Mouse (Mus musculus) cerebellum, postnatal 4 days (tissue): ENCODE results near the gene Cacna1a.

ENCODE experiments used
- DNase-seq, 2 experiments: peaks; one replicate each; pipeline ENCODE4 v3.0.0; 2022; ENCODE audit warnings: low spot score in 2 of 2, mixed read lengths in 1 of 2

The Cacna1a gene

GRCm38 (mm10) chr8:84687705-84688100 is 299.5 kb downstream of the Cacna1a start, which contains the start of gene Nacc1:
Gene Nacc1 (minus strand): TSS chr8:84687862.
- peak; percentile 65 to 84 for DNase-seq

- DNase-seq = peak; percentile 78 to 87
These were observed 301.1 kb downstream of the Cacna1a start for GRCm38 (mm10) chr8:84689091-84689915.
